Mouse (Mus musculus) neutrophil, adult 5-6 weeks (primary cell): ENCODE results near the gene Nfkbia. TPM values are rescaled to one million over a fixed set of nuclear protein-coding genes. Genes with fewer than 3 reads are reported as not detected.

Source experiments
- ATAC-seq: fragments of 151-379, 151-347 bp; 2 replicates; pipeline ENCODE4 v1.8.0; 2017; ENCODE audit warnings: mild to moderate bottlenecking, moderate TSS enrichment; ENCODE audit not compliant: insufficient number of reproducible peaks, poor library complexity, low FRiP score, severe bottlenecking; ENCODE audit errors: extremely low read depth
- total RNA-seq: library from RNA; stranded (forward); fragments of 200-1000 nt; gene quantifications from 2 replicates; pipeline ENCODE4 v1.2.3, GENCODE M21; 2017

The Nfkbia gene
- total RNA-seq, 1 experiment from 2014 or later: 150 TPM

DNA sequence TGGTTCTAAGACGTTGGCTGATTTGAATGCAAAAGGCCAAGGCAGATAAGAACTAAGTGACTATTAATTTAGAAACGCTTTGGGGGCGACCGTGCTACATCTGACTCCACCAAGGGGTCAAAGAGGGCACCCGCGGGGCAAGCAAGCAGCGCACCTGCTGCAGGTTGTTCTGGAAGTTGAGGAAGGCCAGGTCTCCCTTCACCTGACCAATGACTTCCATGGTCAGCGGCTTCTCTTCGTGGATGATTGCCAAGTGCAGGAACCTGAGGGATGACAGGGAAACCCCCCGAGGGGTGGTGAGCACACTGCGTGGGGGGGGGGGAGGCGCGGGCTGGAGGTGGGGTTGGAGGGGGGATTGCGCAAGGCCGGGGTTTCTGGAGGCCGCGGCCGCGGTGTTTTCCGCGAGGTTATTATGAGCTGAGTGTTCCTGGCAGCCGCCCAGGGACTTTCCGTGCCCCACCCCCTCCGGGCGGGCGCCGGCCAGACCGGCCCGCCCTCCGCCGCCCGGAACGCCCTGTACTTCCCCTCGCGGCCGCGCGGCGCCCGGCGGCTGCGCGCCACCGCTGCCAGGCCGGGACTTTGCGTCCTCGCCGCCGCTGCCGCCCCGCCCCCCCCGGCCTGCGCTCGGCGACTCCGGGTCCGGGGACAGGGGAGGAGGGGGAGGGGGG is 797 bp downstream of the Nfkbia start:
- ATAC-seq: peak; percentile 41

DNA sequence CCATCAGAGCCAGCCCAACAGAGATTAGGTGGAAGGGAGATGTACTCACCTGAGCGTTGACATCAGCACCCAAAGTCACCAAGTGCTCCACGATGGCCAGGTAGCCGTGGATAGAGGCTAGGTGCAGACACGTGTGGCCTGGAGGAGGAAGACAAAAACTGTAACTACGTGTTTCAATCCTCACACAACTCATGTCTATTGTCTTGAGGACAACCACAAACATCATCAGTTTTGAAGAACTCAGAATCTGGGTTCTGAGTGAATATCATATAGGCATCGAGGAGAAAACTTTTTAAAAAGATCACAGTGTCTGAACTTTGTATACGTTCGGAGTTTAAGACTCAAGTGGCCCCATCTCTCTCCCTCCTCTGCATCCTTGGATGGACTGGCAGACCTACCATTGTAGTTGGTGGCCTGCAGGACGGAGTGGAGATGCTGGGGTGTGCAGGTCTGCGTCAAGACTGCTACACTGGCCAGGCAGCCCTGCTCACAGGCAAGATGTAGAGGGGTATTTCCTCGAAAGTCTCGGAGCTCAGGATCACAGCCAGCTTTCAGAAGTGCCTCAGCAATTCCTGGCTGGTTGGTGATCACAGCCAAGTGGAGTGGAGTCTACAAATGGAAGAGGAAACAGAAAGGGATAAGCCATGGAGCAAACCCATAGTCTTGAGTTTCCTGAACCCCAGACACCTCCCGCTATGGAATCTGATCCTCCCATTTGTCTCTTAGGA is 1.6 kb downstream of the Nfkbia start:
- no peak for ATAC-seq

DNA sequence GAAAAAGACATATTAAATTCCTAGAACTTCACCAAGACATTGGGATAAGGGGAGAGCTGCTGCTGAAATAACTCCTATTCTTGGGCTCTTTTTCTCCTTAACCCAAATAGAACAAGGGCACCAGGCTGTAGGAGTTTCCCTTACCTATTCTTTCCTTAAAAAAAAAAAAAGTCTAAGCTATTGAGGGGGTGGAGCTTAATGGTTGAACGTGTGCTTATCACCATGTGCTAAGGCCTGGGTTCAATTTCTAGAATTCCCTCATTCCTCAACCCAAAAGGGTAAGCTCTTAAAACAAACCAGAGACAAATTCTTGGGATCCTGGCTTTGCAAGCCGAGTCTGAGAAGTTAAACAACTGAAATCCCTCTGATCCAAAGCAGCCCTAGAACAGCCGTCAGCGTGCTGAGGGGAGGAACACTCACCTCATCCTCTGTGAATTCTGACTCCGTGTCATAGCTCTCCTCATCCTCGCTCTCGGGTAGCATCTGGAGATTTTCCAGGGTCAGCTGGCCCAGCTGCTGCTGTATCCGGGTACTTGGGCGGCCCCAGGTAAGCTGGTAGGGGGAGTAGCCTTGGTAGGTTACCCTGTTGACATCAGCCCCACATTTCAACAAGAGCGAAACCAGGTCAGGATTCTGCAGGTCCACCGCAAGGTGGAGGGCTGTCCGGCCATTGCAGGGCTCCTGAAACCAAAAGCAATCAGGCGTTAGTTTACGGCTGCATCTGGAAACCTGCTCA is 2.3 kb downstream of the Nfkbia start:
- ATAC-seq: no peak

DNA sequence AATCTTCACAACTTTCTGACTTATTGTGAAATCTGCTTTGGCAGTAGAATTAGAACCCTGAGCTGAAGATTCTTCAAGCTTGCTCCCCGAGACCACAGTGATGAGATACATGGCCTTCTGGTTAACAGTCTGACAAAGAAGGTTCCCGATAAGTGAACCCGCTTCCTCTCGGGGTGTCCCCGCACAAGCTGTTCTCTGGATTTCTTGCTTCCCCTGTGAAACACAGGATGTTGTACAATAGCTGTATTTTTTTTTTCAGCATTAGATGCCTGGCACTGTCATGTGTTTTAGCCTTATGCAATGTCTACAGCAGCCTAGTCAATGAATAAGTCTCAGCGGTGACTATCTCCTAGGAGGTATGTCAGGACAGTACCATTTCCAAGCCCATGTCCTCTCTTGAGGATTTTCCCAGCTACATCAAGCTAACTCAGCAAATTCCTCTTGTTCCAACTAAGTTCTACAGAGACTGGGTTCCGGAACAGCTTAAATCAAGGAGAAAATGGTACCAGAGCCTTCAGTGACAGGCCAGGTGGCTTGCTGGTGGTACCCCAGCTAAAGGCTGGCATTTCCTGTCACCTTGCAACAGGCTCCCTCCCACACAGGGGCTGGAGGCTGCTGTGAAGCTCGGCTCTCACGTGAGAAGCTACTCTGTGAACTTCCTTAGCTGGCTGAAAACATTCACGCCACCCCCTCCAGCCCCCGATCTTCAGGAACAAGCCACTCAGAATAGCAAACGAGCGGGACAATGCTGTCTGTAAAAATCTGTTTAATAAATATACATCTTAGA is 3.6 kb downstream of the Nfkbia start:
- peak; percentile 44 for ATAC-seq

DNA sequence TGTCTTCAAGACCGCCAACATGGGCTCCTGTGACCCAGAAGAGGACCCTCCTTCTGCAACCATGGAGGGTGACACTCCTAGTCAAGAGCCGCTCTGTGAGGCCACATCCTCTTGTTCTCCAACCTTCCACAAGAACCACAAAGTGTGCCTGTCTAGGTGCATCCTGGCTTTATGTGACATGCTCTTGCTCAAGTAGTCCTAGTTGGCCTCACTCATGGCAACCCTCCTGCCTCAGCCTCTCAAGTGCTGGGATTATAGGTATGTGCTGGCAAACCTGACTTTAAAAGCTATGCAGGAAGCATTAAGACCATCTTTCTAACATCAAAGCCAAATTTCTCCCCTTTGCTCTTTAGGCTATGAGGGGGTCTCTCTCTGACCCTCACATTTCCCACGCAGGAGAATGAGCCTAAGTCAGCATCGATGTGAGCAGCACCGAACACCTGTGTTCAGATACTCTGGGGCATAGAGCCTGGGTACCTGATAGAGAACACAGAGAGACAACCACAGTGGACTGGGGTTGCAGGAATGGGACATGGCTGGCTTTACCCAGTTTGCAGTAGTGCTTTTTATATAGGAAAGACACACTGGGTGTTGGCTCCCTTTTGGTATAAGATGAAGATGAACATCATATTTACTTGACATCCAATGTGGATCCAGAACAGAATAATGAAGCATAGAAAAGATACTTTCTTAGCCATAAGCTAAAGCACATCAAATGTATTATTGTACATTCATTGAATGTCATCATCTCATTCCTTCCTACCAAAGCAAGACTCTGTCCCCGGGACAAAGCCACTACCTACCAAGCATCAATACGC is 4.4 kb downstream of the Nfkbia start:
- no peak for ATAC-seq

DNA sequence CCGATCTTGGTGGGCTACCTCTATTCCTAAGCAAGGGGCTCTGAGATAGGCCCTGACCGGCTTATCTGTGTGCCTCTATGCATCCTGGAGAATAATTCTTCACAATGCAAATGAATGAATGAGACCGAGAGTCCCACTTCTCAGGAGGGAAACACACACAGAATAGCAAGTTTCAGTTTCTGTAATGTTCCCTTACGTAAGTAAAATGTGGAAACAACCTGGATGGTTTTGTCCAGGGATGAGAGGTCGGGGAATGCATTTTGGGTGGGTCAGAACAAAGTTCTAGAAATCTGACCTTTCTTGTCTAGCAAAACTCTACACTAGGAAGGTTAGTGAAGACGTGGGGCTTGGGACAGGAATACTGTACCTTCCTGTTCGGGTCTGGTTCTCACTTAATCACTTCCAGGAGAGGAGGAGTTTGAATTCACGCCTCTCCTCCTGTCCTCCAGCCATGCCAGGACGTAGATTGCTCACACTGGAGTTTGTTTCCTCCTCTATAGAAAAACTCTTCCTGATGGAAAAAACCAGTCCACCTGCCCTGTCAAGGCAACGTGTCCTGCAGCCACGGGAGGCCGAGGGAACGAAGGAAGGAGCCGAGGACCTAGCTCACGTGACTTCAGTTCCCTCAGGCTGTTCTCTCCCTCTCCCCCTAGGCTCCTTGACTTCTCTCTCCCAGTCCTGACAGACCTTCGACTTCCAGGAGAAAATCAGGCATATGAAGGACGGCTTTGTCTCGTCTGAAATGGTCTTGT is 5.3 kb downstream of the Nfkbia start:
- ATAC-seq: no peak

DNA sequence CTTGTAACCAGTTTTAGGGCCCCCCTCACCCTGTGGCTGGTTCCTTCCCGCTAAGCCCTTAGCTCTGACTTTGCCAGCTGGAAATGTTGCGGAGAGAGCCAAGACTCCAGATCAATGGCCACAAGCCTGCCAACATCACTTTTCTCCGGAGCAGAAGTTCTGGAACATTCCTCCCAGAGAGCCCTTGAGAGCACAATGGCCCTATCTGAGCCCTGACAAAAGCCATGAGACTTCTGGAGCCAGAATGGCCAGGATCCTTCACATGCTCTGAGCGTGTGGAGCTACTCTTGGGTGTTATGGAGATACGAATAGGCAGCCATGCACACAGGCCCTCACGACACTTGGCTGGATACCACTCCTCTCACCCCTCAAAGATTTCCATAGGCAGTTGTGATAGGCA is 7.6 kb downstream of the Nfkbia start:
- ATAC-seq: no peak

DNA sequence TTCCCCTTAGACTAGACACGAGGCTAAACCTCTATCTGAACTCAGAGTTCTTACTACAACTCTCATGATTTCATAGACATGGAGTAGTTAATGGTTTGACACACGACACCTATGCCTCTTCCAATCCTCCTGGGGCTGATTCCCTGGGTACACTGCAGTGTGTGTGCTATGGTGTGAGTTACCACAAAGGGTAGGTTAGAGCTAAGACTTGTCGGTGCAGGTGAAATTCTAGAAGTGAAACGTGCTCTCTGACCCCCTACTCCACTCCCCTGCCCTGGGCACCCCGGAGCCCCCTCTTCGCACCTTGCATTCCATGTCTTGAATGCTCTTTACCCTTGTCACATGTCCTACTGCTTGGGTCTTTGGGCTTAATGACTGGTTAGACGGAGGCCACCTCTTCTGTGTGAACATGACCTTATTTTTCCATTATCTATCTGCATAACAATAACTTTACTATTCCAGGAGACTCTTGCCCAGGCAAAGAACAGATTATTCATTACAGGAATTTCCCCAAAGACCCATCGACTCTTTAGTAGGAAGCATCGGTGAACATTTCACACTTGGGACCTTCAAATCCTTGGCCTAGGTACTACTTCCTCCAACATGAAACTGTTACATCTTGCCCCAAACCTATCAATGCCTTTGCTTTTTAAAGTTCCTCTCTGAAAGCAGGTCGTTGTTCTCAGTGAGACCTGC is 8.2 kb downstream of the Nfkbia start:
- ATAC-seq: no peak

DNA sequence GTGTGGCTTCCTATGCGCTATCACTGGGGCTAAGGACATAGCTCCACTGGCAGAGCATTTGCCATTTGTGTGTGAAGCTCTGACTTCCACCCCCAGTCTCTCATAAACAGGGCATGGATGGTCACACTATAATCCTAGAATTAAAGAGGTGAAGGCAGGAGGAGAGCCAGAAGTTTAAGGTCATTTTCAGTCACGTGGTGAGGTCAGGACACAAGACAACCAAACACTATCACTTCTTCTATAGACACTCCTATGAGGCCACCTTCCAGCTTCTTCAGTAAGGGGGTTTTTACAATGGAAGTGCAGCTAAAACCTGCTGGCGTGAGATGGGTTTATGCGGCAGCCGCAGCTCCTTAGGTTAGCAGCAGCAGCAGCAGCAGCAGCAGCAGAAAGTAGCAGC is 8.9 kb downstream of the Nfkbia start:
- ATAC-seq: no peak

DNA sequence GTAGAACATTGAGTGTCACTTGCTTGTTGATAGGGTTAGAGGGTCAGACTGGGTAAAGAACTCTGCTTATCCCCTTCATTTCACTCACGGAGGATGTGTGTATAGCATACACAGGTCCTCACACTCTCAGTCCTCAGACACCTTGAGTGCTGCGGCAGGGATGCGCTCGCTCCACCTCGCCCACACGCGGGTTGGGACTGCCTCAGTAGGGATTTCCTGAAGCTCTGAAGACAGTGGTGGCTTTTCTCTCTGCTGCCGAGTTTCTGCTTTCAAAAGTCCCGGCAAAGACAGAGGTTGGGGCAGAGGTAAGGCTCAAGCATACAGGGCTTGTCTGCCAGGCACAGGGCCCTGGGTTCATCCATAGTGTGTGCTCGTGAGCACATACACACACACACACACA is 9.7 kb downstream of the Nfkbia start:
- no peak for ATAC-seq

DNA sequence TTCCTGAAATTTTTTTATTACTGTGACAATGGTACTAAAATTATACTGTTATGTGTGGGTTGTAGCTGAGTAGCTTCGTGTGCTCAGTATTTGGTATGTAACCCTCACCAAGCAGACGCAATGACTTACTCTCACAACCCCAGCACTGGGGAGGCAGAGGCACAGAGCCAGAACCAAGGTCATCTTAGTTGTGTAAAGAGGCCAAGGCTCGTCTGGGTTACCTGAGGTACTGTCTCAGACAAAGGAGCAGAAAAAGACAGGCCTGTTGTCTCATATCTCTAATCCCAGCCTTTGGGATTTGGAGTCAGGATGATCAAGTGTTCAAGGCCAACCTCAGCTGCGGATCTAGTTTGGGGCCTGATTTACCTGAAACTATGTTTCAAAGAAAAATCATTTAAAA is 10.7 kb downstream of the Nfkbia start:
- no peak for ATAC-seq

DNA sequence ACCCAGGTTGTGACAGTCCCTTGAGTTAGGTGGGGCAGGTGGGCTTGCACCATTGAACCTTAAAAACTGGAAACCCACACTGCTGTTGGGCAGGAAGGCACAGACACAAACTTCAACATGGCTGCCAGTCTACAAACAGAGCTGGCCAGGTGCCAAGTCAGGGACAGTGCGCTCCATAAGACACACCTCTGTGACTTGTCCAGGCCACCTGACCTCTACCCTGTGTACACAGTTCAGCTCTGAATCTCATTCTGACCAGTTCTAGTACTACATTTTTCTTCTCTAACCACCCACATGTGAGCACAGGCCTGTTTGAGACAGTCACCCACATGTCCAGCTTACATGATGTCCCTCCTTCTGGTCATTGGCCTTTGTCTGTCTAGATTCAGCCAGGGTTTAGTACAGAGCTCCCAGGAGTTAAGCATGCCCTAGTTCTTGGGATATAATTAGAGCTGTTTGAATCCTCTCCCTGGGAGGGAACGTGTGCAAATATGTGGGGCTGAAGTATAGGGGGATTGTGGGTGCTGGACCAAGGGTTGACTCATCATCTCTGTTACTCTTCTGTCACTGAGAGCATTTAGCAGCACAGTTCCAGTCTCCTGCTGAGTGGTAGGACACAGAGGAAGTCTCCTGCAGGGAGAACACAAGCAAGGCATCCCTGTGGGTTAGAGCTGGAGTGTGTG is 11.8 kb downstream of the Nfkbia start:
- ATAC-seq: no peak

DNA sequence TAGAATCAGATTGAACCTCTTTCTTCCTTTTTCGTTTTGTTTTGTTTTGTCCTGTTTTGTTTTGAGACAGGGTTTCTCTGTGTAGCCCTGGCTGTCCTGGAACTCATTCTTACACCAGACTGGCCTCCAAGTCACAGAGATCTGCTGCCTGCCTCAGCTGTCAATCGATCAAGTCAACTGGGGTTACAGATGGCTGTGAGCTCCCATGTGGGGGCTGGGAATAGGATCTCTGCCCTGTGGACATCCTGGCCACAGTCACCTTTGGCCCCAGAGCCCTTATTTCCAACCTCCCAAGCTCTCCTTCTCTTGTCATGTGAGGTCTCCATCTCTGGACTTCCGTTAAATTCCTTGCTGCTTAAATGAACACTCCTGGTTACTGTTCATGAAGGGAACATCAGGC is 13.5 kb downstream of the Nfkbia start:
- no peak for ATAC-seq

DNA sequence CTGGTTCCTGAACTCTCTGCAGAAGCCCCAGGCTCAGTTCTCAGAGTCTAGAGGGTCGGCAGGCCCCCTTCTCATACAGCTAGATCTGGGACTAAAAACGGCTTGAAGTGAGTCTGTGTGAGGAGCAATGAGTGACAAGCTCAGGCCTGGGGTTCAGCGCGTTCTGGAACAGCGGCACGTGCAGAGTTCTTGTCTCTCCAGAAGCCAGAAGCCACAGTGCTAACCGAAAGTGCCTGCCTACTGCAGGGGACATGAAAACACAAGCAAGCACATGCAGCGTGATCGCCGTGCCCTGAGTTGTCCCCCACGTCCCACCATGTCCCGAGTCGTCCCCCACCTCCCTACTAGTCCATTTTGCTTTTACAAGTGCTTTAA is 18.3 kb downstream of the Nfkbia start:
- ATAC-seq: no peak

DNA sequence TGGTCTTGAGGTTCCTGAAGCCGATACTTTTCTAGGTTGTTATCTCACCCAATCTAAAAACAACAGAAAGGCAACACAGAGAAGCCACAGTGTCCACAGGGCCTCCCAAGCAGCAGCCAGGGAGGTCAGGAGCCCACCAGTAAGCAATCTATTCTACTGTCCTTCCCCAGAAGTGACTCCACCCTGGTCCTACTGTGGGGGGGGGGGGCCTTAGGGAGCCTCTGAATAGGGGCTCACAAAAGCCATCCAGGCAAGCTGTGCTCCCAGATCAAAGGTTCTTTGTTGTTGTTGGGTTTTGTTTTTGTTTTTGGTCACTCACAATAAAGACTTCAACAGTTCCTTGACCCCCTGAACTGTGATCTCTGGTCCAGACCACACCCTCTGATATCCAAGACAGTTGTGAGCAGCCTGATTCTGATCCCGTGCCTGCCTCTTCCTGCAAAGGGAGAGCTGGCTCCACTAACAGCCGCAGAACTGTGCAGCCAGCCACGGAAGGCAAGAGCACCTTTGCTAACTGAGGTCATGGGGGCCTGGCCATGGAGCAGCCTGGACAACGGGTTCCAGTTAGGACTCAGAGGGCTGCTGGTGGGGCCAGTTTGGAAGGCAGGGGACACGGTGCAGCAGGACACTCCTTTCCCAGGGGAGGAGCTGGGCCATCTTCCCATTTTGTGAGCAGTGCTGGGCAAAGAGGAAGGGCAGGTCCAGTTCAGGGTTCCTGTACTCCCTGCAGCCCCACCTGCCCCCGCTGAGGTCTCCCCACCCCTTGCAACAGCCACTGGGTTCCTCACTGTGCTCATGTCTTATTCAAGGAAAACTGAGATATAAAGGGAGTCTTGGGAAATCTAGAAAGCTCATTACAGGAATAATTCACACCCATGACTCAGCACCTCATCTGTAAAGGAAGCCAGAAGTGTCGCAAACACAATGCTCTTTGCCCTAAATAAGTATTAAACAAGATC is 18.9 kb downstream of the Nfkbia start:
- ATAC-seq: peak; percentile 39; the same call in 1 of the 2 replicates

DNA sequence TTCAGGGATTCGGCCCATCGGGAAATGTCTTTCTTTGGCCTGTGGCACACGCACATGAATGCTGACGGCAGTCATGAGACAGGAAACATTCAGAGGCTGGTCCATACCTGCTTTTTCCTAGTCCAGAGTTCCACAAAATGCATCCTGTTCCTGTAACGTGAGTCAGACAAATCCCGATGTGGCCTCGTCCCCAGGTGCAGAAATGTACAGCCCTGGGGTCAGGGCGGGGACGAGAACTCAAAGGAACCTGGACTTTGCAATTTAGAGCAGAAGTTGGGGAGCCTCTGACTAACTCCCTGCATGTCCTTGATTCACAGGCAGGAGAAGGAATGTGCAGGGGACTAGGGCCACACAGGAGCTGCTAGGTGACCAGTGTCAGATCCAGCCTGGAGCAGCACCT is 21.1 kb downstream of the Nfkbia start:
- no peak for ATAC-seq
